Mouse (Mus musculus) cerebellum, adult 2 months (tissue): ENCODE measurements around the gene 2010003K11Rik.

Source experiments
- CTCF ChIP-seq: fragments of 200-500 bp; IDR thresholded peaks from 2 replicates; pipeline ENCODE4 v1.5.1; 2011; ENCODE audit warnings: low read depth, mild to moderate bottlenecking, control low read depth, low read length, moderate library complexity, borderline replicate concordance; ENCODE audit not compliant: insufficient read depth
- POLR2A ChIP-seq: fragments of 200-500 bp; IDR thresholded peaks from 2 replicates; pipeline ENCODE4 v1.6.1; 2011; ENCODE audit warnings: low read length, control low read depth, borderline replicate concordance; ENCODE audit not compliant: insufficient read depth

DNA sequence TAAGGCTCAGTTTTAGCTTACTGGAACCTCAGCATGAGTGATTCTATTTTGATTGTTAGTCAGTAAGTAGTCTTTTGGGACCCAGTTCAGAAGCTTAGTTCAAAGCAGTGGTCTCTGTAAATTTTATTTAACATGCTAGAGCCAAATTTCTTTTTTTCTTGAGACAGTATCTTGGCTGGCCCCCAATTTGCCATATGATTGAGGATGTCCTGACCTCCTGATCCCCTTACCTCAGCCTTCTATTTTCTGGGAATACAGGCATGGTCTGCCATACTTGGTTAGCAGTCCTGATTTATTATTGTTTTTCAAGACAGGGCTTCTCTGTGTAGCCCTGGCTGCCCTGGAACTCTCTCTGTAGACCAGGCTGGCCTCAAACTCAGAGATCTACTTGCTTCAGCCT lies 37.5 kb upstream of the 2010003K11Rik start:
- no peak for TF ChIP-seq CTCF
- TF ChIP-seq POLR2A, result no peak
